In the genomic region with DNA sequence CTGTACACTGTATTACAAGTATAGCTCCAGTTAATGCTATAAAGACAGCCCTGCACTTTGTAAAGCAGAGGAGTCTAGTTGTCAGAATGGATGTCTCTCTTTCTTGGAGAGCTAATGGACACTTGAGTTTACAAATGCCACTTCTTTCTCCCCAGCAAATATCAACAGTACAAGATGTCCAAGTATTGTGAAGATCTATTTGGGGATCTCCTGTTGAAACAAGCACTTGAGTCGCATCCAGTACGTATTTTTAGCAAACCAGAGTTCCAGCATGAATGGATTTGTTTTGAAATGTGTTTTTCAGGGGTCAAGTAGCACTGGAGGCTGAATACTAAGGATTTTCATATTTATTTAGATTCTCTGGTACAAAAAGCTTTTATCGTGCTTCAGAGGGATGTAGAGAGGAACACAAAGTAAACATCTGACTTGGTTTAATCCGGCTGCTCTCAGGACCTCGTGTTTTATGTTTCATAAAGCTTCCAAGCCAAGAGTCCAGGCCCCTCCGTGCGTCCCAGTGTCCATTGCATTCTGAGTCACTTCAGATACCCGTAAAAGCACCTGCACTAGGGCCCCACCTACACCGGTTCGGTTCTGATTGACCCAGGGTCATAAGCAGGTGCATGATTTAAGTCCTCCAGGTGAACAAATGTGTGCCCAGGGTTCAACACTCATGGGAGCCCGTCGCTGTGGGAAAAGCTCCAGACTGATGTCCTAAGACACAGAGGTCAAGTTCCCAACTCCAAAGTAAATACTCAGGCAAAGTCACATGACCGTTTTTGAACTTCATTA, we compare ENCODE assay signal across 19 mouse cellular contexts.
DNase-seq lines count a peak whose midpoint lies in the region; ATAC-seq and TF ChIP-seq lines count a peak whose summit lies in the region.
"Had no signal": no experiment of that assay in that cellular context is flagged by ENCODE, and none has a peak within 500 bp of the region (broad histone marks: within the 10 kb centered on the region; RNA-seq: fewer than 3 reads in every experiment).

No protein-coding gene starts in this region.

- no peaks in the 10 kb centered on the region for H3K9me3 ChIP-seq in heart, embryonic 12.5 days (replicated peaks)
- no peaks in the 10 kb centered on the region for H3K9me3 ChIP-seq in liver, embryonic 12.5 days (replicated peaks)
- no peaks in the 10 kb centered on the region for H3K9me3 ChIP-seq in stomach, embryonic 14.5 days (ENCODE audit: control insufficient read depth, low read depth, low read length)
- no peaks in the 10 kb centered on the region for H3K9me3 ChIP-seq in hindbrain, embryonic 12.5 days (replicated peaks)
- H3K9me3 ChIP-seq: embryonic facial prominence, embryonic 12.5 days; forebrain, embryonic 15.5 days; hindbrain, embryonic 15.5 days; liver, embryonic 13.5 days; midbrain, embryonic 15.5 days had no signal

- no peak overlapping the region for H3K9ac ChIP-seq in heart, embryonic 12.5 days
- no peak overlapping the region for H3K9ac ChIP-seq in liver, adult 2 months (ENCODE audit: low read depth, low read length)
- H3K9ac ChIP-seq in liver, embryonic 12.5 days, result no peak overlapping the region
- H3K9ac ChIP-seq in stomach, embryonic 14.5 days (replicated peaks; ENCODE audit: low read depth, low read length), result no peak overlapping the region
- no peak overlapping the region for H3K9ac ChIP-seq in hindbrain, embryonic 12.5 days
- H3K9ac ChIP-seq: embryonic facial prominence, embryonic 12.5 days; forebrain, embryonic 15.5 days; hindbrain, embryonic 15.5 days; liver, embryonic 13.5 days; midbrain, embryonic 15.5 days had no signal

- H3K27ac ChIP-seq in heart, embryonic 12.5 days (ENCODE audit: poor library complexity, severe bottlenecking), result no peak overlapping the region
- H3K27ac ChIP-seq in liver, adult 2 months (replicated peaks; ENCODE audit: insufficient read depth, low read depth, low read length), result no peak overlapping the region
- no peak overlapping the region for H3K27ac ChIP-seq in liver, embryonic 12.5 days
- no peak overlapping the region for H3K27ac ChIP-seq in stomach, embryonic 14.5 days (ENCODE audit: low read length)
- H3K27ac ChIP-seq in hindbrain, embryonic 12.5 days, result no peak overlapping the region
- H3K27ac ChIP-seq: embryonic facial prominence, embryonic 12.5 days; forebrain, embryonic 15.5 days; hindbrain, embryonic 15.5 days; liver, embryonic 13.5 days; midbrain, embryonic 15.5 days had no signal

- WGBS in heart, embryonic 12.5 days, result 76% methylated on average over 13 of the region's 13 CpGs
- WGBS in liver, adult 2 months, result 58% methylated on average over 13 of the region's 13 CpGs
- WGBS in liver, embryonic 12.5 days (ENCODE audit: insufficient replicate concordance), result 77% methylated on average over 13 of the region's 13 CpGs
- 33% methylated on average over 13 of the region's 13 CpGs for WGBS in stomach, embryonic 14.5 days
- 89% methylated on average over 13 of the region's 13 CpGs for WGBS in hindbrain, embryonic 12.5 days

- no peaks in the 10 kb centered on the region for H3K79me2 ChIP-seq in liver, adult 2 months (ENCODE audit: control insufficient read depth, insufficient read depth, low read length)

- TF ChIP-seq POLR2A in liver, adult 2 months (IDR thresholded peaks at IDR 0.05; ENCODE audit: extremely low read depth, insufficient read depth, low read length), result no peak

- H3K27me3 ChIP-seq in heart, embryonic 12.5 days (replicated peaks), result peaks cover 8% of the 10 kb centered on the region; the same call in 1 of the 2 replicates
- no peaks in the 10 kb centered on the region for H3K27me3 ChIP-seq in liver, adult 2 months (ENCODE audit: control insufficient read depth, insufficient read depth, low read length)
- H3K27me3 ChIP-seq in liver, embryonic 12.5 days (replicated peaks), result no peaks in the 10 kb centered on the region
- no peaks in the 10 kb centered on the region for H3K27me3 ChIP-seq in stomach, embryonic 14.5 days (ENCODE audit: control insufficient read depth, insufficient read depth, low read length)
- H3K27me3 ChIP-seq in hindbrain, embryonic 12.5 days, result no peaks in the 10 kb centered on the region
- H3K27me3 ChIP-seq: embryonic facial prominence, embryonic 12.5 days; forebrain, embryonic 15.5 days; hindbrain, embryonic 15.5 days; liver, embryonic 13.5 days; midbrain, embryonic 15.5 days had no signal

- peak; percentile 87 for DNase-seq in heart, adult 11 months
- peak; percentile 37 for DNase-seq in liver, adult 2 months (ENCODE audit: extremely low read depth, low read depth, low spot score)
- DNase-seq in kidney, postnatal 36 days, result peak; percentile 14 to 30
- no peak for DNase-seq in frontal cortex, postnatal 14 days (ENCODE audit: low spot score in 2 of 2)
- DNase-seq: adrenal gland, adult 8-10 months; cerebellum, adult 11-12 months; cerebellum, postnatal 25 days; heart, postnatal 10 days; liver, embryonic 13.5 days; retina, postnatal 1 day; thymus, adult 2 months had no signal

- H3K4me2 ChIP-seq in heart, embryonic 12.5 days, result no peak overlapping the region
- no peak overlapping the region for H3K4me2 ChIP-seq in liver, embryonic 12.5 days
- no peak overlapping the region for H3K4me2 ChIP-seq in stomach, embryonic 14.5 days (replicated peaks; ENCODE audit: low read depth, low read length)
- no peak overlapping the region for H3K4me2 ChIP-seq in hindbrain, embryonic 12.5 days (replicated peaks)
- H3K4me2 ChIP-seq: embryonic facial prominence, embryonic 12.5 days; forebrain, embryonic 15.5 days; hindbrain, embryonic 15.5 days; liver, embryonic 13.5 days; midbrain, embryonic 15.5 days had no signal

- peaks cover 18% of the 10 kb centered on the region for H3K36me3 ChIP-seq in heart, embryonic 12.5 days
- no peaks in the 10 kb centered on the region for H3K36me3 ChIP-seq in liver, adult 2 months (ENCODE audit: control insufficient read depth, insufficient read depth, low read length)
- no peaks in the 10 kb centered on the region for H3K36me3 ChIP-seq in liver, embryonic 12.5 days
- no peaks in the 10 kb centered on the region; the same call in 1 of the 2 replicates for H3K36me3 ChIP-seq in stomach, embryonic 14.5 days (ENCODE audit: control insufficient read depth, insufficient read depth, low read length)
- peaks cover 3% of the 10 kb centered on the region; the same call in 1 of the 2 replicates for H3K36me3 ChIP-seq in hindbrain, embryonic 12.5 days
- H3K36me3 ChIP-seq: forebrain, embryonic 15.5 days; liver, embryonic 13.5 days had no signal

- H3K4me1 ChIP-seq in heart, embryonic 12.5 days (replicated peaks), result peaks cover 7% of the 10 kb centered on the region; the same call in 1 of the 2 replicates
- no peaks in the 10 kb centered on the region for H3K4me1 ChIP-seq in liver, adult 2 months (ENCODE audit: control insufficient read depth, insufficient read depth, low read length)
- H3K4me1 ChIP-seq in liver, embryonic 12.5 days, result no peaks in the 10 kb centered on the region
- 0 out of 2 replicates have a peak, but pooled peaks cover 4% of the 10 kb centered on the region for H3K4me1 ChIP-seq in stomach, embryonic 14.5 days (ENCODE audit: control insufficient read depth, insufficient read depth, low read length)
- H3K4me1 ChIP-seq in hindbrain, embryonic 12.5 days, result no peaks in the 10 kb centered on the region
- H3K4me1 ChIP-seq: embryonic facial prominence, embryonic 12.5 days; forebrain, embryonic 15.5 days; hindbrain, embryonic 15.5 days; liver, embryonic 13.5 days; midbrain, embryonic 15.5 days had no signal

- TF ChIP-seq CTCF in liver, adult 2 months (IDR thresholded peaks at IDR 0.05; ENCODE audit: low read depth, low read length), result no peak

- H3K4me3 ChIP-seq in heart, embryonic 12.5 days, result no peak overlapping the region
- no peak overlapping the region for H3K4me3 ChIP-seq in liver, adult 2 months (ENCODE audit: insufficient read depth, low read depth, low read length)
- H3K4me3 ChIP-seq in liver, embryonic 12.5 days, result no peak overlapping the region
- no peak overlapping the region for H3K4me3 ChIP-seq in stomach, embryonic 14.5 days (ENCODE audit: low read depth, low read length)
- no peak overlapping the region for H3K4me3 ChIP-seq in hindbrain, embryonic 12.5 days
- H3K4me3 ChIP-seq: embryonic facial prominence, embryonic 12.5 days; forebrain, embryonic 15.5 days; hindbrain, embryonic 15.5 days; liver, embryonic 13.5 days; midbrain, embryonic 15.5 days had no signal

- no peak for ATAC-seq in heart, embryonic 12.5 days (ENCODE audit: insufficient number of reproducible peaks, low FRiP score)
- ATAC-seq in liver, embryonic 12.5 days, result no peak
- 0 out of 2 replicates have a peak, but pooled peaks have one; percentile 53 for ATAC-seq in stomach, embryonic 14.5 days (ENCODE audit: insufficient number of reproducible peaks, insufficient read depth, low FRiP score, low read depth)
- ATAC-seq in hindbrain, embryonic 12.5 days (ENCODE audit: low FRiP score), result no peak
- ATAC-seq: forebrain, embryonic 15.5 days; midbrain, embryonic 15.5 days had no signal

Comparison
In these comparisons a context has a peak if more than half of its experiments do, and no peak if none do; other contexts are left out.
1. DNase-seq: peak in heart, adult 11 months (single experiment), liver, adult 2 months (single experiment) and kidney, postnatal 36 days (2 of 2); none in frontal cortex, postnatal 14 days (0 of 2).